ENCODE assay signal across 33 mouse cellular contexts in genomic region chr9:57223341-57223740, GRCm38 (mm10). TPM values are rescaled to one million over a fixed set of nuclear protein-coding genes. Genes with fewer than 3 reads are reported as not detected.
A peak's percentile ranks its signal among the peaks of the same experiment; 100 is the strongest.
DNase-seq lines count a peak whose midpoint lies in the region; ATAC-seq and TF ChIP-seq lines count a peak whose summit lies in the region.
"Had no signal": no experiment of that assay in that cellular context is flagged by ENCODE, and none has a peak within 500 bp of the region (broad histone marks: within the 10 kb centered on the region; RNA-seq: fewer than 3 reads in every experiment).

No protein-coding gene starts in this region.

- peaks cover 16% of the 10 kb centered on the region for H3K4me1 ChIP-seq in liver, adult 2 months (ENCODE audit: control insufficient read depth, insufficient read depth, low read length)
- peaks cover 7% of the 10 kb centered on the region for H3K4me1 ChIP-seq in liver, embryonic 11.5 days (replicated peaks; ENCODE audit: control insufficient read depth, insufficient read depth, low read length)
- H3K4me1 ChIP-seq: embryonic facial prominence, embryonic 13.5 days; embryonic facial prominence, embryonic 15.5 days; forebrain, embryonic 10.5 days; forebrain, embryonic 12.5 days had no signal

- no peak for TF ChIP-seq CTCF in liver, adult 2 months (IDR thresholded peaks at IDR 0.05; ENCODE audit: low read depth, low read length)

- no peaks in the 10 kb centered on the region for H3K9me3 ChIP-seq in liver, embryonic 11.5 days (ENCODE audit: control insufficient read depth, low read length)
- H3K9me3 ChIP-seq: embryonic facial prominence, embryonic 13.5 days; embryonic facial prominence, embryonic 15.5 days; forebrain, embryonic 10.5 days; forebrain, embryonic 12.5 days had no signal

- no peak for ATAC-seq in liver, embryonic 11.5 days (replicated peaks; ENCODE audit: low FRiP score)
- ATAC-seq: activated CD4-positive, CD25-positive, alpha-beta regulatory T cell, adult 4 months; CD4-positive, CD25-positive, alpha-beta regulatory T cell, adult 4 months; forebrain, embryonic 14.5 days; forebrain, embryonic 16.5 days; Patski had no signal

- intact Hi-C loops in left cerebral cortex, postnatal 36 days (cut with DNase I): loop anchor here (10.0 kb wide), 1 partner anchor 329 kb away; no protein-coding TSS in a partner anchor

- DNase-seq in liver, adult 2 months (ENCODE audit: extremely low read depth, low read depth, low spot score): peak; percentile 96
- DNase-seq in liver, embryonic 11.5 days (ENCODE audit: low spot score): no peak
- peak; percentile 48 for DNase-seq in Muller cell, postnatal 12 days (ENCODE audit: inconsistent ontology term)
- peak; percentile 52 for DNase-seq in adipocyte (ENCODE audit: low spot score)
- DNase-seq in ovary, postnatal 36 days (ENCODE audit: low spot score): no peak
- DNase-seq in left cerebral cortex, postnatal 36 days (ENCODE audit: low spot score in 2 of 2): no peak
- DNase-seq: adrenal gland, adult 2 months; adrenal gland, postnatal 10 days; adrenal gland, postnatal 25 days; B cell, adult 2 months; cerebellum, adult 11 months; cerebellum, adult 18-20 months; cerebellum, adult 8-10 months; cerebellum, adult 9-11 months; cerebellum, postnatal 14 days; cerebellum, postnatal 36 days; embryo, embryonic 11 days had no signal

- TF ChIP-seq POLR2A in liver, adult 2 months (IDR thresholded peaks at IDR 0.05; ENCODE audit: extremely low read depth, insufficient read depth, low read length): no peak

- H3K79me2 ChIP-seq in liver, adult 2 months (ENCODE audit: control insufficient read depth, insufficient read depth, low read length): no peaks in the 10 kb centered on the region

- H3K27ac ChIP-seq in liver, adult 2 months (replicated peaks; ENCODE audit: insufficient read depth, low read depth, low read length): no peak overlapping the region
- no peak overlapping the region for H3K27ac ChIP-seq in liver, embryonic 11.5 days (ENCODE audit: low read depth, low read length)
- H3K27ac ChIP-seq: embryonic facial prominence, embryonic 13.5 days; embryonic facial prominence, embryonic 15.5 days; forebrain, embryonic 10.5 days; forebrain, embryonic 12.5 days had no signal

- no peak overlapping the region for H3K9ac ChIP-seq in liver, adult 2 months (ENCODE audit: low read depth, low read length)
- H3K9ac ChIP-seq in liver, embryonic 11.5 days (ENCODE audit: low read depth, low read length): no peak overlapping the region
- H3K9ac ChIP-seq: embryonic facial prominence, embryonic 13.5 days; embryonic facial prominence, embryonic 15.5 days; forebrain, embryonic 12.5 days had no signal

- no peak overlapping the region for H3K4me2 ChIP-seq in liver, embryonic 11.5 days
- H3K4me2 ChIP-seq: embryonic facial prominence, embryonic 13.5 days; embryonic facial prominence, embryonic 15.5 days; forebrain, embryonic 12.5 days had no signal

- H3K36me3 ChIP-seq in liver, adult 2 months (ENCODE audit: control insufficient read depth, insufficient read depth, low read length): no peaks in the 10 kb centered on the region
- no peaks in the 10 kb centered on the region for H3K36me3 ChIP-seq in liver, embryonic 11.5 days (ENCODE audit: control insufficient read depth, insufficient read depth, low read length)
- H3K36me3 ChIP-seq: embryonic facial prominence, embryonic 13.5 days; embryonic facial prominence, embryonic 15.5 days; forebrain, embryonic 10.5 days; forebrain, embryonic 12.5 days; G1E had no signal

- no peaks in the 10 kb centered on the region for H3K27me3 ChIP-seq in liver, adult 2 months (ENCODE audit: control insufficient read depth, insufficient read depth, low read length)
- H3K27me3 ChIP-seq in liver, embryonic 11.5 days (replicated peaks; ENCODE audit: control insufficient read depth, insufficient read depth, low read length): no peaks in the 10 kb centered on the region
- H3K27me3 ChIP-seq: embryonic facial prominence, embryonic 13.5 days; embryonic facial prominence, embryonic 15.5 days; forebrain, embryonic 12.5 days; Patski had no signal

- H3K4me3 ChIP-seq in liver, adult 2 months (ENCODE audit: insufficient read depth, low read depth, low read length): no peak overlapping the region
- H3K4me3 ChIP-seq in liver, embryonic 11.5 days (ENCODE audit: low read depth, low read length): no peak overlapping the region
- H3K4me3 ChIP-seq: embryonic facial prominence, embryonic 13.5 days; embryonic facial prominence, embryonic 15.5 days; erythroblast, embryonic 14.5 days; forebrain, embryonic 10.5 days; forebrain, embryonic 12.5 days had no signal

RNA-seq across cellular contexts. Expression of gene Trcg1, which starts 13.0 kb away (rescaled TPM):
- not detected in 2 replicates for total RNA-seq in liver, adult 2 months (2014; rRNA removed)
- polyA plus RNA-seq in liver, adult 2 months (2012; rRNA removed): not detected in 2 replicates
- polyA plus RNA-seq in liver, embryonic 11.5 days (2014; fragmentation: Nextera tagmentation; extraction: Ambion mirVana): not detected in 2 replicates
- total RNA-seq in left cerebral cortex, postnatal 36 days (2021): not detected
- total RNA-seq: adrenal gland, adult 2 months; adrenal gland, postnatal 10 days; adrenal gland, postnatal 25 days; adrenal gland, postnatal 4 days; CH12.LX; common myeloid progenitor, adult 5-6 weeks had no signal
- polyA plus RNA-seq: activated CD4-positive, CD25-positive, alpha-beta regulatory T cell, adult 4 months; adrenal gland, adult 2 months; brain, embryonic 14.5 days; CD4-positive, CD25-positive, alpha-beta regulatory T cell, adult 4 months; embryonic facial prominence, embryonic 11.5 days; embryonic facial prominence, embryonic 13.5 days; embryonic facial prominence, embryonic 15.5 days; erythroblast, embryonic 14.5 days; forebrain, embryonic 12.5 days; forebrain, embryonic 14.5 days; forebrain, embryonic 16.5 days; G1E; Patski had no signal

RNA-seq across cellular contexts. Expression of gene 1700017B05Rik, which starts 39.1 kb away (rescaled TPM):
- 1.7 and 4.4 TPM in 2 replicates for total RNA-seq in liver, adult 2 months (2014; rRNA removed)
- polyA plus RNA-seq in liver, adult 2 months (2012; rRNA removed): 4.9 and 6.3 TPM in 2 replicates
- 27.0 and 29.5 TPM in 2 replicates for polyA plus RNA-seq in liver, embryonic 11.5 days (2014; fragmentation: Nextera tagmentation; extraction: Ambion mirVana)
- 10 to 100 TPM; 17.1 to 19.2 TPM for total RNA-seq in left cerebral cortex, postnatal 36 days (2021)

Comparison
In these comparisons a context has a peak if more than half of its experiments do, and no peak if none do; other contexts are left out.
1. DNase-seq: peak in liver, adult 2 months (single experiment), Muller cell, postnatal 12 days (single experiment) and adipocyte (single experiment); none in liver, embryonic 11.5 days (single experiment), ovary, postnatal 36 days (single experiment) and left cerebral cortex, postnatal 36 days (0 of 2).